Mouse (Mus musculus): ENCODE data around the gene Asna1. TPM values are rescaled to one million over a fixed set of nuclear protein-coding genes. Genes with fewer than 3 reads are reported as not detected.

Gene Asna1
- polyA plus RNA-seq, 1 experiment, result 18.6 TPM

- H3K27me3 ChIP-seq (ENCODE audit: control insufficient read depth), result no peaks in the 10 kb centered on the region
- no peaks in the 10 kb centered on the region for H3K9me3 ChIP-seq (ENCODE audit: control insufficient read depth, low read length)
- peaks cover 74% of the 10 kb centered on the region for H3K4me1 ChIP-seq (ENCODE audit: control insufficient read depth)
- H3K36me3 ChIP-seq (ENCODE audit: control insufficient read depth), result peaks cover 57% of the 10 kb centered on the region
- H3K4me3 ChIP-seq (replicated peaks), result peak overlapping the region; percentile 91
- TF ChIP-seq TAL1 (IDR thresholded peaks at IDR 0.05; ENCODE audit: low read length) (no peak), GATA1 (IDR thresholded peaks at IDR 0.05; ENCODE audit: low read length) (no peak)
Measured at GRCm38 (mm10) chr8:85036381-85036717, 11.3 kb upstream of the Asna1 start.

- H3K9me3 ChIP-seq (ENCODE audit: control insufficient read depth, low read length), result no peaks in the 10 kb centered on the region
- TF ChIP-seq TAL1 (IDR thresholded peaks at IDR 0.05; ENCODE audit: low read length) (no peak), GATA1 (IDR thresholded peaks at IDR 0.05; ENCODE audit: low read length) (no peak)
- H3K27me3 ChIP-seq (ENCODE audit: control insufficient read depth), result no peaks in the 10 kb centered on the region
- H3K36me3 ChIP-seq (ENCODE audit: control insufficient read depth), result peaks cover 56% of the 10 kb centered on the region
- peak overlapping the region; percentile 91 for H3K4me3 ChIP-seq (replicated peaks)
- H3K4me1 ChIP-seq (ENCODE audit: control insufficient read depth), result peaks cover 70% of the 10 kb centered on the region
Measured at GRCm38 (mm10) chr8:85035728-85036310, 10.7 kb upstream of the Asna1 start.

GRCm38 (mm10) chr8:85035165-85035727 is 10.2 kb upstream of the Asna1 start:
- Histone ChIP-seq H3K36me3 (ENCODE audit: control insufficient read depth) (peaks cover 55% of the 10 kb centered on the region), H3K4me3 (replicated peaks) (peak overlapping the region; percentile 91), H3K27me3 (ENCODE audit: control insufficient read depth) (no peaks in the 10 kb centered on the region), H3K4me1 (ENCODE audit: control insufficient read depth) (peaks cover 69% of the 10 kb centered on the region), H3K9me3 (ENCODE audit: control insufficient read depth, low read length) (no peaks in the 10 kb centered on the region)
- TF ChIP-seq GATA1 (IDR thresholded peaks at IDR 0.05; ENCODE audit: low read length) (no peak), TAL1 (IDR thresholded peaks at IDR 0.05; ENCODE audit: low read length) (no peak)

GRCm38 (mm10) chr8:85034764-85035163 is 9.7 kb upstream of the Asna1 start:
- Histone ChIP-seq H3K4me3 (replicated peaks) (peak overlapping the region; percentile 91), H3K27me3 (ENCODE audit: control insufficient read depth) (no peaks in the 10 kb centered on the region), H3K9me3 (ENCODE audit: control insufficient read depth, low read length) (no peaks in the 10 kb centered on the region), H3K4me1 (ENCODE audit: control insufficient read depth) (peaks cover 68% of the 10 kb centered on the region), H3K36me3 (ENCODE audit: control insufficient read depth) (peaks cover 55% of the 10 kb centered on the region)
- TF ChIP-seq TAL1 (IDR thresholded peaks at IDR 0.05; ENCODE audit: low read length), result no peak
- no peak for TF ChIP-seq GATA1 (IDR thresholded peaks at IDR 0.05; ENCODE audit: low read length)

- Histone ChIP-seq H3K27me3 (ENCODE audit: control insufficient read depth) (no peaks in the 10 kb centered on the region), H3K4me1 (ENCODE audit: control insufficient read depth) (peaks cover 72% of the 10 kb centered on the region), H3K9me3 (ENCODE audit: control insufficient read depth, low read length) (no peaks in the 10 kb centered on the region), H3K4me3 (replicated peaks) (no peak overlapping the region), H3K36me3 (ENCODE audit: control insufficient read depth) (peaks cover 58% of the 10 kb centered on the region)
- no peak for TF ChIP-seq GATA1 (IDR thresholded peaks at IDR 0.05; ENCODE audit: low read length)
- no peak for TF ChIP-seq TAL1 (IDR thresholded peaks at IDR 0.05; ENCODE audit: low read length)
Measured at GRCm38 (mm10) chr8:85033867-85034266, 8.8 kb upstream of the Asna1 start.

GRCm38 (mm10) chr8:85032622-85033311 is 7.7 kb upstream of the Asna1 start:
- no peak for TF ChIP-seq TAL1 (IDR thresholded peaks at IDR 0.05; ENCODE audit: low read length)
- TF ChIP-seq GATA1 (IDR thresholded peaks at IDR 0.05; ENCODE audit: low read length), result no peak

GRCm38 (mm10) chr8:85029271-85029670 is 4.2 kb upstream of the Asna1 start:
- peak overlapping the region; percentile 99 for H3K4me3 ChIP-seq (replicated peaks)
- H3K9me3 ChIP-seq (ENCODE audit: control insufficient read depth, low read length), result no peaks in the 10 kb centered on the region
- H3K27me3 ChIP-seq (ENCODE audit: control insufficient read depth), result no peaks in the 10 kb centered on the region
- H3K36me3 ChIP-seq (ENCODE audit: control insufficient read depth), result peaks cover 64% of the 10 kb centered on the region
- TF ChIP-seq TAL1 (IDR thresholded peaks at IDR 0.05; ENCODE audit: low read length), result no peak
- TF ChIP-seq GATA1 (IDR thresholded peaks at IDR 0.05; ENCODE audit: low read length), result no peak
- peaks cover 68% of the 10 kb centered on the region for H3K4me1 ChIP-seq (ENCODE audit: control insufficient read depth)

More at GRCm38 (mm10) chr8:85032622-85033311, 7.7 kb upstream of the Asna1 start:
- peaks cover 63% of the 10 kb centered on the region for H3K36me3 ChIP-seq (ENCODE audit: control insufficient read depth)
- no peaks in the 10 kb centered on the region for H3K27me3 ChIP-seq (ENCODE audit: control insufficient read depth)
- no peaks in the 10 kb centered on the region for H3K9me3 ChIP-seq (ENCODE audit: control insufficient read depth, low read length)
- no peak overlapping the region for H3K4me3 ChIP-seq (replicated peaks)
- peaks cover 72% of the 10 kb centered on the region for H3K4me1 ChIP-seq (ENCODE audit: control insufficient read depth)

- Histone ChIP-seq H3K9me3 (ENCODE audit: control insufficient read depth, low read length) (no peaks in the 10 kb centered on the region), H3K36me3 (ENCODE audit: control insufficient read depth) (peaks cover 63% of the 10 kb centered on the region), H3K4me1 (ENCODE audit: control insufficient read depth) (peaks cover 67% of the 10 kb centered on the region), H3K4me3 (replicated peaks) (peak overlapping the region; percentile 99), H3K27me3 (ENCODE audit: control insufficient read depth) (no peaks in the 10 kb centered on the region)
- TF ChIP-seq GATA1 (IDR thresholded peaks at IDR 0.05; ENCODE audit: low read length) (no peak), TAL1 (IDR thresholded peaks at IDR 0.05; ENCODE audit: low read length) (no peak)
Measured at GRCm38 (mm10) chr8:85027922-85028321, 2.8 kb upstream of the Asna1 start.

GRCm38 (mm10) chr8:85027516-85027855 is 2.4 kb upstream of the Asna1 start:
- H3K9me3 ChIP-seq (ENCODE audit: control insufficient read depth, low read length), result no peaks in the 10 kb centered on the region
- peaks cover 66% of the 10 kb centered on the region for H3K4me1 ChIP-seq (ENCODE audit: control insufficient read depth)
- TF ChIP-seq GATA1 (IDR thresholded peaks at IDR 0.05; ENCODE audit: low read length) (no peak), TAL1 (IDR thresholded peaks at IDR 0.05; ENCODE audit: low read length) (no peak)
- peaks cover 61% of the 10 kb centered on the region for H3K36me3 ChIP-seq (ENCODE audit: control insufficient read depth)
- H3K27me3 ChIP-seq (ENCODE audit: control insufficient read depth), result no peaks in the 10 kb centered on the region
- peak overlapping the region; percentile 99 for H3K4me3 ChIP-seq (replicated peaks)
